Mouse (Mus musculus): ENCODE measurements around the gene Ctps2.

GRCm38 (mm10) chrX:162907554-162907953 lies 6.5 kb downstream of the Ctps2 start:
- TF ChIP-seq CTCF (IDR thresholded peaks at IDR 0.05; ENCODE audit: control insufficient read depth, insufficient read depth, insufficient read length) = no peak
- no peak for TF ChIP-seq MYOD1 (IDR thresholded peaks at IDR 0.05; ENCODE audit: control insufficient read depth, insufficient read length, low read depth)
- no peak for TF ChIP-seq USF1 (IDR thresholded peaks at IDR 0.05; ENCODE audit: low read depth)
- no peak for TF ChIP-seq MAX (IDR thresholded peaks at IDR 0.05)
- TF ChIP-seq CEBPB (IDR thresholded peaks at IDR 0.05; ENCODE audit: low read depth) = no peak
- TF ChIP-seq MYOG (IDR thresholded peaks at IDR 0.05; ENCODE audit: control insufficient read depth, extremely low read depth, insufficient read length) = no peak
- no peak for TF ChIP-seq FOSL1 (IDR thresholded peaks at IDR 0.05; ENCODE audit: insufficient read depth, low read length, poor library complexity, severe bottlenecking)
